Mouse (Mus musculus): ENCODE measurements around the gene Ak7. TPM values are rescaled to one million over a fixed set of nuclear protein-coding genes. Genes with fewer than 3 reads are reported as not detected.

The Ak7 gene
- polyA plus RNA-seq, 1 experiment from 2014 or later: 0.08 TPM

DNA sequence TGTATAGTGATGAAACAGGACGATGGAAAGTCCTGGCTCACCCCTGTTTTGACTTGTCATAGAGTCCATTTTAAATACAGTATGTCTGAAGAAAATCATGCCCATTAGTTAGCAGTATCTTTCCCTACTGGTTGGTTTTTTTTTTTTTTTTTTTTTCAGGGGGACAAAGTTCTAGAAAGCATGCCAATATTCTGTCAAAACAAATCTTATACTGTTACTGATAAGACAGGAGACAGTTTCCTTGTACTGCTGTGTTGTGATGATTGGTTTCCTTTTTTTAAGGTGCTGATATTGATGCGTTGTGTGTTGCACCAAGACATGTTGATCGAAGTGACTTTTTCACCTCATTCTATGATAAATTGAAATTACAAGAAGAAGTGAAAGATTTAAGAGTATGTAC lies 100.4 kb downstream of the Ak7 start:
- DNase-seq (ENCODE audit: low spot score) (no peak), ATAC-seq (ENCODE audit: low FRiP score, low TSS enrichment) (no peak)
- Histone ChIP-seq H3K27ac (replicated peaks) (no peak overlapping the region), H3K36me3 (ENCODE audit: control insufficient read depth, insufficient read depth, low read length) (peaks cover 9% of the 10 kb centered on the region; the same call in 1 of the 2 replicates), H3K4me1 (replicated peaks; ENCODE audit: control insufficient read depth, insufficient read depth) (no peaks in the 10 kb centered on the region), H3K9ac (ENCODE audit: low read length) (no peak overlapping the region), H3K27me3 (ENCODE audit: control insufficient read depth, insufficient read depth, low read length) (no peaks in the 10 kb centered on the region), H3K9me3 (ENCODE audit: control insufficient read depth, low read length) (no peaks in the 10 kb centered on the region), H3K4me2 (replicated peaks; ENCODE audit: low read depth) (no peak overlapping the region), H3K4me3 (ENCODE audit: low read depth, low read length) (no peak overlapping the region)
- WGBS: 90% methylated on average over 3 of the region's 3 CpGs
- TF ChIP-seq EP300 (optimal IDR thresholded peaks at IDR 0.05) (no peak), CTCF (IDR thresholded peaks at IDR 0.05; ENCODE audit: low read depth) (no peak)

DNA sequence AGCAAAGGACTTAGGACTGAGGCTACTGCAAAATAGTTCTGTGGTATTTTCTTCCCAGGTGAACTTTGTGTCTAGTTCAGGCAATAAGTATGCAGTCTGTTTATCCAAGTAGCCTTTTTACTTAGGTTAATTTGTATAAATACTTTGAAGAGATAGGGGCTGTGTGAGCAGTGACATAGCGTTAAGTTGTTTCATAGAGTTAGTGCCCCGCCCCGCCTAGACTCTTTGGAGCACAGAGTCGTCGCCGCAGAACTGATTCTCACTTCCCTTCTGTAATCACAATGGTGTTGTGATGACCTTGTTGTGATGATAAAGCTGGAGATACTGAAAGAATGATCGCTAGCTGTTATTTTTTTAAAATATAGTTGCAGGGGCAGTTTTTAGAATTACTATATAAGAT lies 101.6 kb downstream of the Ak7 start:
- H3K4me2 ChIP-seq (replicated peaks; ENCODE audit: low read depth): no peak overlapping the region
- peaks cover 13% of the 10 kb centered on the region; the same call in 1 of the 2 replicates for H3K36me3 ChIP-seq (ENCODE audit: control insufficient read depth, insufficient read depth, low read length)
- no peak overlapping the region for H3K9ac ChIP-seq (ENCODE audit: low read length)
- DNase-seq (ENCODE audit: low spot score): peak; percentile 23
- no peak overlapping the region for H3K4me3 ChIP-seq (ENCODE audit: low read depth, low read length)
- no peaks in the 10 kb centered on the region for H3K4me1 ChIP-seq (replicated peaks; ENCODE audit: control insufficient read depth, insufficient read depth)
- WGBS: 74% methylated on average over 7 of the region's 7 CpGs
- no peak for TF ChIP-seq CTCF (IDR thresholded peaks at IDR 0.05; ENCODE audit: low read depth)
- no peak for TF ChIP-seq EP300 (optimal IDR thresholded peaks at IDR 0.05)
- H3K27me3 ChIP-seq (ENCODE audit: control insufficient read depth, insufficient read depth, low read length): no peaks in the 10 kb centered on the region
- peak; percentile 61; the same call in 1 of the 2 replicates for ATAC-seq (ENCODE audit: low FRiP score, low TSS enrichment)
- no peaks in the 10 kb centered on the region for H3K9me3 ChIP-seq (ENCODE audit: control insufficient read depth, low read length)
- no peak overlapping the region for H3K27ac ChIP-seq (replicated peaks)

DNA sequence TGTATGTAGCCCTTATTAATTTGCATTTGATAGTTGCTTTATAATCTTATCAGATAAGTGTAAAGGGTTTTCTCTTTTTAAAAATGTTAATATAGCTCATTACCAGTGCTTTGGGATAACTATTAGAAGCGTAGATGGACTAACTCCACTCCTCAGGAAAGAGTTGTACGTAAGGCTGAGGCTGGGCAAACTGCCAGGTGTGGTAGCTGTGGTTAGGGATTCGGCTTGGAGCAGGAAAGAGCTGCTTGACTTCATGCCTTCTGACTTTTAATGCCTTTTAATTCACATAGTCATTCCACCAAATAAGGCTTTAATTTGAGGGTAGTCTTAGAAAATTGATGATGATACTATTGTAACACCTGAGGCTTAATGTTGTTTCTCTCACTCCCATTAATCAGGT lies 103.2 kb downstream of the Ak7 start:
- no peak overlapping the region for H3K9ac ChIP-seq (ENCODE audit: low read length)
- peaks cover 15% of the 10 kb centered on the region; the same call in 1 of the 2 replicates for H3K36me3 ChIP-seq (ENCODE audit: control insufficient read depth, insufficient read depth, low read length)
- ATAC-seq (ENCODE audit: low FRiP score, low TSS enrichment): no peak
- H3K4me2 ChIP-seq (replicated peaks; ENCODE audit: low read depth): no peak overlapping the region
- no peaks in the 10 kb centered on the region for H3K27me3 ChIP-seq (ENCODE audit: control insufficient read depth, insufficient read depth, low read length)
- no peak overlapping the region for H3K4me3 ChIP-seq (ENCODE audit: low read depth, low read length)
- no peaks in the 10 kb centered on the region for H3K4me1 ChIP-seq (replicated peaks; ENCODE audit: control insufficient read depth, insufficient read depth)
- peak; percentile 32 for DNase-seq (ENCODE audit: low spot score)
- no peaks in the 10 kb centered on the region for H3K9me3 ChIP-seq (ENCODE audit: control insufficient read depth, low read length)
- TF ChIP-seq CTCF (IDR thresholded peaks at IDR 0.05; ENCODE audit: low read depth): no peak
- TF ChIP-seq EP300 (optimal IDR thresholded peaks at IDR 0.05): no peak
- 36% methylated on average over 3 of the region's 3 CpGs for WGBS
- H3K27ac ChIP-seq (replicated peaks): no peak overlapping the region

DNA sequence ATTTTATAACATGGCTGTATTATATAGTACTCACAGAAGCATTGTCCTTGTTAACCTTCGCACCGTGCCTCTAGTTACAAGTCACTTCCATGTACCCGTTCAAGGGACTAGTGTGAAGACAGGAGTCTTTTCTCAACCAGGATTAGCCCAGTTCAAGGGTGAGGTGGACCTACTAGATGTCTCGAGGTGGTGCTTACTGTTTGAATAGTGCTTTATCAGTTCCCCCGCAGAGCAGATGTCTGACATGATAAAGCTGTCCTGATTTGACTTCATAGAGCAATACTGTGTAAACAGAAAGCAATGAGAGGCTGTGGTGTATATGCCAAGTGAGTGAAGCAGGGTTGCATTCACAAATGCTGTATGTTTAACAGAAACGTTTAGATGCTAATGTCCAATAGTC lies 104.8 kb downstream of the Ak7 start:
- no peak overlapping the region for H3K4me2 ChIP-seq (replicated peaks; ENCODE audit: low read depth)
- no peak overlapping the region for H3K27ac ChIP-seq (replicated peaks)
- no peaks in the 10 kb centered on the region for H3K27me3 ChIP-seq (ENCODE audit: control insufficient read depth, insufficient read depth, low read length)
- DNase-seq (ENCODE audit: low spot score): no peak
- no peak overlapping the region for H3K9ac ChIP-seq (ENCODE audit: low read length)
- no peaks in the 10 kb centered on the region for H3K9me3 ChIP-seq (ENCODE audit: control insufficient read depth, low read length)
- H3K36me3 ChIP-seq (ENCODE audit: control insufficient read depth, insufficient read depth, low read length): peaks cover 21% of the 10 kb centered on the region; the same call in 1 of the 2 replicates
- no peak overlapping the region for H3K4me3 ChIP-seq (ENCODE audit: low read depth, low read length)
- no peaks in the 10 kb centered on the region for H3K4me1 ChIP-seq (replicated peaks; ENCODE audit: control insufficient read depth, insufficient read depth)
- ATAC-seq (ENCODE audit: low FRiP score, low TSS enrichment): no peak
- 55% methylated on average over 6 of the region's 6 CpGs for WGBS
- TF ChIP-seq CTCF (IDR thresholded peaks at IDR 0.05; ENCODE audit: low read depth) (no peak), EP300 (optimal IDR thresholded peaks at IDR 0.05) (no peak)

DNA sequence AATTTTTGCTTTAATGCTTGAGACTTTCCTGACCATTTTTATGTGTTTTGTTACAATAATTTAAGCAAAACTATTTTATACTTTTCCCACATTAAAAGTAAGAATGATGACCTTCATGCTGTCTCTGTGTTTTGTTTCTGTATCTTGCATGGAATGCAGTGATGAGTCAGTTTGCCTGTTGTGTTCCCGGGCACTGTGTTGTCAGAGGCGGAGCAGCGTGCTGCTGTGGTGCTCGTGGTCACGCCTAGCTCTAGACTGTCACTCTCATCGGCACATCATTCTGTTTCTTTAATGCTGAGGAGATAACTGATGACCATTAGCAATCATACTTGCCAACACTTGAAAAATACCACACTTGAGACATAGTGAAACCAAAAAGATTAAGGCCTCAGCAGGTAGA lies 108.2 kb downstream of the Ak7 start:
- peaks cover 19% of the 10 kb centered on the region; the same call in 1 of the 2 replicates for H3K36me3 ChIP-seq (ENCODE audit: control insufficient read depth, insufficient read depth, low read length)

DNA sequence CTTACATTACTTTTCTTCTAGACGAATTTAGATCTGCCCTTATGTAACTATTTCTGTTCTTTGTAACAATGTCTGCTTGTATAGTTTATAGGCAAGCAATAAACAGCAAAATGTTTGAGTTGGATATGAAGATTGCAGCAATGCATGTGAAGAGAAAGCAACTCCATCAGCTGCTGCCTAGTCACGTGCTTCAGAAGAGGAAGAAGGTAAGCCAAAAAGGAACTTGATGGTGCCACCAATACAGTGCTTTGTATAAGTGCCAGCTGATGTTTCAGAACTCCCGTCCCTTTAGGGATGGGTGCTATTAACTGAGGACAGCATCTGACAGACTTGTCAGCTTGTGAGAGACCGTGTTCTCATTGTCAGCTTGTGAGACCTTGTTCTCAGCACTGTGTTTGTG lies 117.7 kb downstream of the Ak7 start:
- ATAC-seq (ENCODE audit: low FRiP score, low TSS enrichment): no peak
- no peaks in the 10 kb centered on the region for H3K9me3 ChIP-seq (ENCODE audit: control insufficient read depth, low read length)
- 80% methylated on average over 4 of the region's 4 CpGs for WGBS
- TF ChIP-seq CTCF (IDR thresholded peaks at IDR 0.05; ENCODE audit: low read depth): no peak
- no peak for TF ChIP-seq EP300 (optimal IDR thresholded peaks at IDR 0.05)
- H3K4me2 ChIP-seq (replicated peaks; ENCODE audit: low read depth): no peak overlapping the region
- DNase-seq (ENCODE audit: low spot score): no peak
- H3K4me3 ChIP-seq (ENCODE audit: low read depth, low read length): no peak overlapping the region
- no peak overlapping the region for H3K9ac ChIP-seq (ENCODE audit: low read length)
- peaks cover 24% of the 10 kb centered on the region for H3K36me3 ChIP-seq (ENCODE audit: control insufficient read depth, insufficient read depth, low read length)
- no peaks in the 10 kb centered on the region for H3K4me1 ChIP-seq (replicated peaks; ENCODE audit: control insufficient read depth, insufficient read depth)
- H3K27me3 ChIP-seq (ENCODE audit: control insufficient read depth, insufficient read depth, low read length): no peaks in the 10 kb centered on the region
- H3K27ac ChIP-seq (replicated peaks): no peak overlapping the region

More for the DNA sequence above, 108.2 kb downstream of the Ak7 start:
- no peak overlapping the region for H3K9ac ChIP-seq (ENCODE audit: low read length)
- H3K4me2 ChIP-seq (replicated peaks; ENCODE audit: low read depth): no peak overlapping the region
- ATAC-seq (ENCODE audit: low FRiP score, low TSS enrichment): no peak
- H3K4me1 ChIP-seq (replicated peaks; ENCODE audit: control insufficient read depth, insufficient read depth): no peaks in the 10 kb centered on the region
- no peak overlapping the region for H3K4me3 ChIP-seq (ENCODE audit: low read depth, low read length)
- no peaks in the 10 kb centered on the region for H3K9me3 ChIP-seq (ENCODE audit: control insufficient read depth, low read length)
- WGBS: 83% methylated on average over 6 of the region's 6 CpGs
- no peak overlapping the region for H3K27ac ChIP-seq (replicated peaks)
- TF ChIP-seq EP300 (optimal IDR thresholded peaks at IDR 0.05) (no peak), CTCF (IDR thresholded peaks at IDR 0.05; ENCODE audit: low read depth) (no peak)
- no peaks in the 10 kb centered on the region for H3K27me3 ChIP-seq (ENCODE audit: control insufficient read depth, insufficient read depth, low read length)
- no peak for DNase-seq (ENCODE audit: low spot score)

All from stomach, postnatal 0 days (tissue).